Comparison of ENCODE assay signal across 9 mouse cellular contexts in the genomic region with DNA sequence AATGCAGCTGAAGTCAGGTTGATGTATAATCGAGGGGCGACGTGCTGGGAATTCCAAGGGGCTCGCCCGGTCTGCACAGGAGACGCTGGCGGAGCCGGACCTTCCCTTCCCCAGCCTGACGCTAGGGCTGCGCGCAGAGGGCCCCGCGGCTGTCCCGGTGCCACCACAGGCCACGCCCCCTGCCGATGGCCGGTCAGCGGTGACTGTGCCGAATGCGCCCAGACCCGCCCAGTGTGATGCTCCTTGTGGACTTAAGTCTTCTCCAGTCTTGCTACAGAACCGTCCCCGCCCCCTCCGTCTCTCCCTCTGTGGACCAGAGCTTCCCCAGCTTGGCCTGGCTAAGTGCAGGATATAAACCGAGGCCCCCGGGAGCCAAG. TPM values are rescaled to one million over a fixed set of nuclear protein-coding genes. Genes with fewer than 3 reads are reported as not detected.
DNase-seq lines count a peak whose midpoint lies in the region; ATAC-seq and TF ChIP-seq lines count a peak whose summit lies in the region.
"Had no signal": no experiment of that assay in that cellular context is flagged by ENCODE, and none has a peak within 500 bp of the region (broad histone marks: within the 10 kb centered on the region; RNA-seq: fewer than 3 reads in every experiment).

No protein-coding gene starts in this region.

- peak overlapping the region; percentile 91 for H3K4me2 ChIP-seq in forebrain, postnatal 0 days (ENCODE audit: low read depth)
- peak overlapping the region; percentile 70 for H3K4me2 ChIP-seq in lung, embryonic 16.5 days (ENCODE audit: low read depth, low read length)

- under 1% methylated on average over 26 of the region's 26 CpGs for WGBS in cerebellum, adult 2 months
- WGBS in forebrain, postnatal 0 days, result 1% methylated on average over 26 of the region's 26 CpGs
- WGBS in lung, embryonic 16.5 days, result 0% methylated on average over 19 of the region's 26 CpGs

- no peak overlapping the region for H3K27ac ChIP-seq in cerebellum, adult 2 months (ENCODE audit: insufficient read depth, low read length)
- H3K27ac ChIP-seq in forebrain, postnatal 0 days (ENCODE audit: low read depth, low read length), result peak overlapping the region; percentile 80
- H3K27ac ChIP-seq in lung, embryonic 16.5 days (ENCODE audit: low read length), result peak overlapping the region; percentile 95
- H3K27ac ChIP-seq: macrophage had no signal

- H3K4me3 ChIP-seq in cerebellum, adult 2 months (replicated peaks; ENCODE audit: insufficient read depth, low read depth, low read length), result peak overlapping the region; percentile 83
- peak overlapping the region; percentile 78 for H3K4me3 ChIP-seq in forebrain, postnatal 0 days (ENCODE audit: low read depth, low read length)
- H3K4me3 ChIP-seq in lung, embryonic 16.5 days (ENCODE audit: low read length), result peak overlapping the region; percentile 96

- no peaks in the 10 kb centered on the region for H3K36me3 ChIP-seq in forebrain, postnatal 0 days (ENCODE audit: insufficient read depth)
- peaks cover 2% of the 10 kb centered on the region; the same call in 1 of the 2 replicates for H3K36me3 ChIP-seq in lung, embryonic 16.5 days (ENCODE audit: control insufficient read depth, insufficient read depth, low read length)

- H3K9me3 ChIP-seq in forebrain, postnatal 0 days (ENCODE audit: low read length), result no peaks in the 10 kb centered on the region
- no peaks in the 10 kb centered on the region for H3K9me3 ChIP-seq in lung, embryonic 16.5 days (ENCODE audit: control insufficient read depth, low read length)

- H3K9ac ChIP-seq in forebrain, postnatal 0 days, result peak overlapping the region; percentile 69
- H3K9ac ChIP-seq in lung, embryonic 16.5 days (ENCODE audit: low read length), result peak overlapping the region; percentile 72

- no peak for TF ChIP-seq POLR2A in cerebellum, adult 2 months (IDR thresholded peaks at IDR 0.05; ENCODE audit: borderline replicate concordance, insufficient read depth, low read length)

- TF ChIP-seq CTCF in cerebellum, adult 2 months (IDR thresholded peaks at IDR 0.05; ENCODE audit: borderline replicate concordance, insufficient read depth, low read depth, low read length), result no peak
- TF ChIP-seq CTCF in forebrain, postnatal 0 days (IDR thresholded peaks at IDR 0.05; ENCODE audit: low read depth), result peak; percentile 59; the same call in 1 of the 2 replicates

- no peaks in the 10 kb centered on the region for H3K27me3 ChIP-seq in cerebellum, adult 2 months (ENCODE audit: control insufficient read depth, insufficient read depth, low read length)
- no peaks in the 10 kb centered on the region for H3K27me3 ChIP-seq in forebrain, postnatal 0 days (ENCODE audit: insufficient read depth, low read length)
- H3K27me3 ChIP-seq in lung, embryonic 16.5 days (ENCODE audit: control insufficient read depth, insufficient read depth, low read depth, low read length), result peaks cover 4% of the 10 kb centered on the region; the same call in 1 of the 2 replicates

- H3K4me1 ChIP-seq in cerebellum, adult 2 months (ENCODE audit: control insufficient read depth, insufficient read depth, low read length), result peaks cover 4% of the 10 kb centered on the region; the same call in 1 of the 2 replicates
- peaks cover 14% of the 10 kb centered on the region for H3K4me1 ChIP-seq in forebrain, postnatal 0 days (ENCODE audit: insufficient read depth)
- H3K4me1 ChIP-seq in lung, embryonic 16.5 days (replicated peaks; ENCODE audit: control insufficient read depth, insufficient read depth, low read length), result peaks cover 38% of the 10 kb centered on the region

- peak; percentile 89 for DNase-seq in ES-CJ7 (ENCODE audit: low read depth, low spot score)
- peak; percentile 83 to 86 for DNase-seq in cerebellum, adult 2 months
- peak; percentile 86 for DNase-seq in forebrain, postnatal 0 days
- DNase-seq in layer of hippocampus, adult 9-10 months (ENCODE audit: low spot score), result peak; percentile 49
- peak; percentile 71 for DNase-seq in ovary, postnatal 10 days (ENCODE audit: low spot score)
- DNase-seq in thymus, postnatal 14 days, result peak; percentile 66

- peak; percentile 88 for ATAC-seq in forebrain, postnatal 0 days
- peak; percentile 74 to 75 for ATAC-seq in hematopoietic stem cell, adult 5-6 weeks (replicated peaks in 1 of 2; ENCODE audit: insufficient read depth in 1 of 2, low FRiP score in 2 of 2, low TSS enrichment in 1 of 2, low read depth in 1 of 2, poor library complexity in 2 of 2, severe bottlenecking in 2 of 2)
- ATAC-seq in lung, embryonic 16.5 days (ENCODE audit: low read depth), result peak; percentile 91

RNA-seq across cellular contexts. Expression of gene Agrn, which starts 0.5 kb away (rescaled TPM):
- 109 and 111 TPM in 2 replicates for polyA plus RNA-seq in cerebellum, adult 2 months (2012; rRNA removed)
- total RNA-seq in forebrain, postnatal 0 days (2014; rRNA removed), result 218 and 261 TPM in 2 replicates
- 48.2 and 61.3 TPM in 2 replicates for polyA plus RNA-seq in forebrain, postnatal 0 days (2015; fragmentation: Nextera tagmentation; extraction: Ambion mirVana)
- 2.1 and 5.2 TPM in 2 replicates for total RNA-seq in hematopoietic stem cell, adult 5-6 weeks (2017)
- 85.6 and 86.5 TPM in 2 replicates for polyA plus RNA-seq in lung, embryonic 16.5 days (2015; fragmentation: Nextera tagmentation; extraction: Ambion mirVana)

RNA-seq across cellular contexts. Expression of gene Isg15, which starts 2.8 kb away (rescaled TPM):
- 3.5 and 4.8 TPM in 2 replicates for polyA plus RNA-seq in cerebellum, adult 2 months (2012; rRNA removed)
- total RNA-seq in forebrain, postnatal 0 days (2014; rRNA removed), result 1.4 and 2.2 TPM in 2 replicates
- polyA plus RNA-seq in forebrain, postnatal 0 days (2015; fragmentation: Nextera tagmentation; extraction: Ambion mirVana), result 2.4 and 3.4 TPM in 2 replicates
- total RNA-seq in hematopoietic stem cell, adult 5-6 weeks (2017), result 4.3 and 6.7 TPM in 2 replicates
- 1.7 and 3.1 TPM in 2 replicates for polyA plus RNA-seq in lung, embryonic 16.5 days (2015; fragmentation: Nextera tagmentation; extraction: Ambion mirVana)

RNA-seq across cellular contexts. Expression of gene AW011738, which starts 5.3 kb away (rescaled TPM):
- polyA plus RNA-seq in cerebellum, adult 2 months (2012; rRNA removed), result 6.6 and 6.8 TPM in 2 replicates
- 3.5 and 5.7 TPM in 2 replicates for total RNA-seq in forebrain, postnatal 0 days (2014; rRNA removed)
- 1.8 and 3.4 TPM in 2 replicates for polyA plus RNA-seq in forebrain, postnatal 0 days (2015; fragmentation: Nextera tagmentation; extraction: Ambion mirVana)
- total RNA-seq in hematopoietic stem cell, adult 5-6 weeks (2017), result 1.9 and 2.6 TPM in 2 replicates
- polyA plus RNA-seq in lung, embryonic 16.5 days (2015; fragmentation: Nextera tagmentation; extraction: Ambion mirVana), result 2.9 and 3.4 TPM in 2 replicates

RNA-seq across cellular contexts. Expression of gene Perm1, which starts 17.9 kb away (rescaled TPM):
- 1.3 and 1.4 TPM in 2 replicates for polyA plus RNA-seq in cerebellum, adult 2 months (2012; rRNA removed)
- 1.1 and 1.3 TPM in 2 replicates for total RNA-seq in forebrain, postnatal 0 days (2014; rRNA removed)
- polyA plus RNA-seq in forebrain, postnatal 0 days (2015; fragmentation: Nextera tagmentation; extraction: Ambion mirVana), result 0.69 and 0.86 TPM in 2 replicates
- not detected in 2 replicates for total RNA-seq in hematopoietic stem cell, adult 5-6 weeks (2017)
- polyA plus RNA-seq in lung, embryonic 16.5 days (2015; fragmentation: Nextera tagmentation; extraction: Ambion mirVana), result 0.45 and 0.91 TPM in 2 replicates

RNA-seq across cellular contexts. Expression of gene Plekhn1, which starts 36.8 kb away (rescaled TPM):
- polyA plus RNA-seq in cerebellum, adult 2 months (2012; rRNA removed), result 93.4 and 101 TPM in 2 replicates
- 37.2 and 43.7 TPM in 2 replicates for total RNA-seq in forebrain, postnatal 0 days (2014; rRNA removed)
- 11.8 and 14.3 TPM in 2 replicates for polyA plus RNA-seq in forebrain, postnatal 0 days (2015; fragmentation: Nextera tagmentation; extraction: Ambion mirVana)
- 19.0 and 29.3 TPM in 2 replicates for total RNA-seq in hematopoietic stem cell, adult 5-6 weeks (2017)
- 18.5 and 22.8 TPM in 2 replicates for polyA plus RNA-seq in lung, embryonic 16.5 days (2015; fragmentation: Nextera tagmentation; extraction: Ambion mirVana)
